Mouse (Mus musculus): ENCODE measurements around the gene Irak3.
A peak's percentile ranks its signal among the peaks of the same experiment; 100 is the strongest.
"Not testable (repeated sequence)": the region's sequence is repeated elsewhere in the genome, so short reads cannot be mapped to it uniquely, and the experiment has no call there.

Irak3 gene

GRCm38 (mm10) chr10:120201961-120202402, at the start of gene Irak3:
TSS of gene Irak3 (minus strand) at chr10:120202130.
- peak; percentile 77 for DNase-seq (ENCODE audit: low spot score)

GRCm38 (mm10) chr10:120250911-120251683, 49.2 kb upstream of the Irak3 start:
- no peak for DNase-seq (ENCODE audit: low spot score)

GRCm38 (mm10) chr10:120246994-120247750, 45.2 kb upstream of the Irak3 start:
- DNase-seq (ENCODE audit: low spot score), result no peak

- no peak for DNase-seq (ENCODE audit: low spot score)
These were observed 43.8 kb upstream of the Irak3 start for GRCm38 (mm10) chr10:120245681-120246080.

GRCm38 (mm10) chr10:120242421-120242820, 40.5 kb upstream of the Irak3 start:
- no peak for DNase-seq (ENCODE audit: low spot score)

GRCm38 (mm10) chr10:120239476-120239875, 37.5 kb upstream of the Irak3 start:
- DNase-seq (ENCODE audit: low spot score), result no peak

- no peak for DNase-seq (ENCODE audit: low spot score)
These were observed 36.3 kb upstream of the Irak3 start for GRCm38 (mm10) chr10:120238241-120238640.

GRCm38 (mm10) chr10:120236855-120237254, 34.9 kb upstream of the Irak3 start:
- no peak for DNase-seq (ENCODE audit: low spot score)

GRCm38 (mm10) chr10:120233655-120234367, 31.9 kb upstream of the Irak3 start:
- peak; percentile 26 for DNase-seq (ENCODE audit: low spot score)

GRCm38 (mm10) chr10:120231718-120232117, 29.8 kb upstream of the Irak3 start:
- DNase-seq (ENCODE audit: low spot score), result no peak

- DNase-seq (ENCODE audit: low spot score), result peak; percentile 86
These were observed 25.1 kb upstream of the Irak3 start, which contains the start of gene Llph for GRCm38 (mm10) chr10:120226871-120227661. TSS of gene Llph (plus strand) at chr10:120227070.

GRCm38 (mm10) chr10:120220776-120221175, 18.8 kb upstream of the Irak3 start:
- DNase-seq (ENCODE audit: low spot score), result no peak

- no peak for DNase-seq (ENCODE audit: low spot score)
These were observed 17.8 kb upstream of the Irak3 start for GRCm38 (mm10) chr10:120219578-120220359.

- DNase-seq (ENCODE audit: low spot score), result no peak
These were observed 17.1 kb upstream of the Irak3 start for GRCm38 (mm10) chr10:120218996-120219395.

- not testable (repeated sequence) for DNase-seq (ENCODE audit: low spot score)
These were observed 15.2 kb upstream of the Irak3 start for GRCm38 (mm10) chr10:120217099-120217498.

- no peak for DNase-seq (ENCODE audit: low spot score)
These were observed 8.2 kb upstream of the Irak3 start for GRCm38 (mm10) chr10:120210096-120210495.

- no peak for DNase-seq (ENCODE audit: low spot score)
These were observed 7.6 kb upstream of the Irak3 start for GRCm38 (mm10) chr10:120209539-120209925.

GRCm38 (mm10) chr10:120208575-120209538, 6.9 kb upstream of the Irak3 start:
- DNase-seq (ENCODE audit: low spot score), result peak; percentile 89

- DNase-seq (ENCODE audit: low spot score), result no peak
These were observed 6.1 kb upstream of the Irak3 start for GRCm38 (mm10) chr10:120208015-120208414.
